Mouse (Mus musculus) limb, embryonic 11.5 days (tissue): ENCODE data around the gene Gm45208. TPM values are rescaled to one million over a fixed set of nuclear protein-coding genes. Genes with fewer than 3 reads are reported as not detected.

Experiments used
- polyA plus RNA-seq: library from polyadenylated mRNA; unstranded; fragments of >200 nt; fragmentation: Nextera tagmentation; extraction: Ambion mirVana; gene quantifications from 2 replicates; pipeline ENCODE4 v1.2.1, GENCODE M21; 2014

The Gm45208 gene
- polyA plus RNA-seq, 1 experiment from 2014 or later, result not detected

Other genes with a start within 250 kb of the Gm45208 start
- gene Foxp3, start 148.6 kb upstream of the Gm45208 start, polyA plus RNA-seq, result 0.05 and 0.06 TPM in 2 replicates
- gene Ppp1r3f, start 148.0 kb upstream of the Gm45208 start, polyA plus RNA-seq, result 0.88 and 1.6 TPM in 2 replicates
- 29.8 and 31.2 TPM in 2 replicates for gene Ccdc22, start 116.7 kb upstream of the Gm45208 start, polyA plus RNA-seq
- not detected in 2 replicates for gene Cacna1f, start 115.2 kb upstream of the Gm45208 start, polyA plus RNA-seq
- 0.56 and 0.61 TPM in 2 replicates for gene Syp, start 83.8 kb upstream of the Gm45208 start, polyA plus RNA-seq
- 5.6 and 6.7 TPM in 2 replicates for gene Prickle3, start 65.0 kb upstream of the Gm45208 start, polyA plus RNA-seq
- 78.1 and 81.0 TPM in 2 replicates for gene Plp2, start 50.9 kb upstream of the Gm45208 start, polyA plus RNA-seq
- 0.21 TPM in 1 of 2 replicates, not detected in the other for gene Magix, start 41.0 kb upstream of the Gm45208 start, polyA plus RNA-seq
- 40.9 and 43.4 TPM in 2 replicates for gene Gpkow, start 25.1 kb upstream of the Gm45208 start, polyA plus RNA-seq
- 16.7 and 20.6 TPM in 2 replicates for gene Wdr45, start 7.9 kb upstream of the Gm45208 start, polyA plus RNA-seq
- gene Praf2, start 6.2 kb downstream of the Gm45208 start, polyA plus RNA-seq, result 85.7 and 99.5 TPM in 2 replicates
- 21.4 and 22.8 TPM in 2 replicates for gene Ccdc120, start 28.7 kb downstream of the Gm45208 start, polyA plus RNA-seq
- gene Tfe3, start 40.3 kb downstream of the Gm45208 start, polyA plus RNA-seq, result 17.7 and 20.6 TPM in 2 replicates
- 34.4 and 41.7 TPM in 2 replicates for gene Gripap1, start 67.5 kb downstream of the Gm45208 start, polyA plus RNA-seq
- gene Kcnd1, start 100.0 kb downstream of the Gm45208 start, polyA plus RNA-seq, result 0.97 and 1.5 TPM in 2 replicates
- gene Otud5, start 119.1 kb downstream of the Gm45208 start, polyA plus RNA-seq, result 34.5 and 34.7 TPM in 2 replicates
- gene Pim2, start 156.0 kb downstream of the Gm45208 start, polyA plus RNA-seq, result 5.2 and 5.4 TPM in 2 replicates
- 9.4 and 11.4 TPM in 2 replicates for gene Slc35a2, start 161.8 kb downstream of the Gm45208 start, polyA plus RNA-seq
- gene Pqbp1, start 177.0 kb downstream of the Gm45208 start, polyA plus RNA-seq, result 137 and 151 TPM in 2 replicates
- 185 and 195 TPM in 2 replicates for gene Timm17b, start 177.1 kb downstream of the Gm45208 start, polyA plus RNA-seq
- not detected in 2 replicates for gene Gm10491, start 185.6 kb downstream of the Gm45208 start, polyA plus RNA-seq
- gene Gm10490, start 187.3 kb downstream of the Gm45208 start, polyA plus RNA-seq, result not detected in 2 replicates
- 0.20 and 0.25 TPM in 2 replicates for gene Pcsk1n, start 197.6 kb downstream of the Gm45208 start, polyA plus RNA-seq
- gene Eras, start 206.4 kb downstream of the Gm45208 start, polyA plus RNA-seq, result not detected in 2 replicates
- gene Hdac6, start 225.6 kb downstream of the Gm45208 start, polyA plus RNA-seq, result 42.7 and 43.6 TPM in 2 replicates